Mouse (Mus musculus) liver, embryonic 16.5 days (tissue): ENCODE data around the gene Sds. TPM values are rescaled to one million over a fixed set of nuclear protein-coding genes. Genes with fewer than 3 reads are reported as not detected.

ENCODE experiments used
- ATAC-seq: fragments of 200-750 bp; cut with Nextera tagmentation; 2 replicates; pipeline ENCODE4 v1.8.0; 2017; ENCODE audit warnings: low read depth, mild to moderate bottlenecking, moderate number of reproducible peaks, moderate library complexity
- H3K27ac ChIP-seq: fragments of 300-500 bp; sonication (generic); 2 replicates; pipeline ENCODE4 v1.5.1; 2014; ENCODE audit warnings: mild to moderate bottlenecking, low read length
- H3K27me3 ChIP-seq: fragments of 300-500 bp; sonication (generic); 2 replicates; pipeline ENCODE4 v1.6.1; 2014; ENCODE audit warnings: low read depth, low read length, mixed read lengths; ENCODE audit not compliant: control insufficient read depth, insufficient read depth
- H3K36me3 ChIP-seq: fragments of 300-500 bp; sonication (generic); 2 replicates; pipeline ENCODE4 v1.6.1; 2014; ENCODE audit warnings: mild to moderate bottlenecking; ENCODE audit not compliant: control insufficient read depth, insufficient read depth
- H3K4me1 ChIP-seq: fragments of 300-500 bp; sonication (generic); 2 replicates; pipeline ENCODE4 v1.6.1; 2014; ENCODE audit warnings: low read depth, low read length, mixed read lengths; ENCODE audit not compliant: control insufficient read depth
- H3K4me2 ChIP-seq: fragments of 300-500 bp; sonication (generic); 2 replicates; pipeline ENCODE4 v1.6.1; 2014; ENCODE audit warnings: low read depth, low read length, mixed read lengths
- H3K4me3 ChIP-seq: fragments of 300-500 bp; sonication (generic); 2 replicates; pipeline ENCODE4 v1.5.1; 2014; ENCODE audit warnings: low read depth, mild to moderate bottlenecking, low read length
- H3K9ac ChIP-seq: fragments of 300-500 bp; sonication (generic); 2 replicates; pipeline ENCODE4 v1.6.1; 2014; ENCODE audit warnings: low read depth, low read length
- H3K9me3 ChIP-seq: fragments of 300-500 bp; sonication (generic); replicated peaks from 2 replicates; pipeline ENCODE4 v1.6.1; 2016; ENCODE audit warnings: low read length; ENCODE audit not compliant: control insufficient read depth
- WGBS: fragments of 180-500 bp; shearing (Covaris S2); extraction: QIAGEN DNeasy Blood & Tissue Kit; methylation state at CpG from one replicate; pipeline ENCODE4 v1.1.7; 2014; ENCODE audit not compliant: insufficient replicate concordance; 5-methylcytosine and 5-hydroxymethylcytosine counted together
- polyA plus RNA-seq: library from polyadenylated mRNA; unstranded; fragments of >200 nt; fragmentation: Nextera tagmentation; extraction: Ambion mirVana; gene quantifications from 2 replicates; pipeline ENCODE4 v1.2.1, GENCODE M21; 2015

Sds gene
- polyA plus RNA-seq, 1 experiment from 2014 or later: 4.3 TPM

GRCm38 (mm10) chr5:120524736-120525135 lies 48.4 kb downstream of the Sds start:
- H3K27ac ChIP-seq: no peak overlapping the region
- H3K9ac ChIP-seq: no peak overlapping the region
- ATAC-seq: peak; percentile 64; the same call in 1 of the 2 replicates
- no peaks in the 10 kb centered on the region for H3K9me3 ChIP-seq
- H3K4me3 ChIP-seq: no peak overlapping the region
- no peaks in the 10 kb centered on the region for H3K27me3 ChIP-seq
- H3K36me3 ChIP-seq: peaks cover 11% of the 10 kb centered on the region
- H3K4me2 ChIP-seq: no peak overlapping the region
- peaks cover 8% of the 10 kb centered on the region for H3K4me1 ChIP-seq
- 84% methylated on average over 2 of the region's 2 CpGs for WGBS

DNA sequence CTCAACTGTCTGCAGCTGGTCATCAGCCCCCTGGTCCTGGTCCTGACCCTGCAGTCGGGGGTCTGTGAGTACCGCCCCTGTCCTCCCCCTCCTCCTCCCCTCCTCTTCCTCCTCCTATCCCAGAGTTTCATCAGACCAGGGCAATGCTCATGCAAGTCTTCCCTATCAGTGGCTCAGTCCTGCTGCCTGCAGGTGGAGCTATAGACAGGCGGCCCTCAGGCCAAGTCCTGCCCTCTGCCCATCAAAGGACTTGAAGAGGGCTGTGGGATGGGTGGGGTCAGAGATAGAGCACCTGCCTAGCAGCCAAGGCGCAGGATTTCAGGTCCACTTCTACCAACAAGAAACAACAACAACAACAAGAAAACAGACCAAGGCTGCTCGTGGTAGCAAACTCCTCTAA lies 49.4 kb downstream of the Sds start:
- H3K36me3 ChIP-seq: peaks cover 11% of the 10 kb centered on the region; the same call in 1 of the 2 replicates
- no peak overlapping the region for H3K4me2 ChIP-seq
- peaks cover 8% of the 10 kb centered on the region for H3K4me1 ChIP-seq
- H3K27ac ChIP-seq: no peak overlapping the region
- H3K9me3 ChIP-seq: no peaks in the 10 kb centered on the region
- no peak for ATAC-seq
- WGBS: 40% methylated on average over 5 of the region's 5 CpGs
- no peak overlapping the region for H3K9ac ChIP-seq
- H3K4me3 ChIP-seq: no peak overlapping the region
- no peaks in the 10 kb centered on the region for H3K27me3 ChIP-seq

DNA sequence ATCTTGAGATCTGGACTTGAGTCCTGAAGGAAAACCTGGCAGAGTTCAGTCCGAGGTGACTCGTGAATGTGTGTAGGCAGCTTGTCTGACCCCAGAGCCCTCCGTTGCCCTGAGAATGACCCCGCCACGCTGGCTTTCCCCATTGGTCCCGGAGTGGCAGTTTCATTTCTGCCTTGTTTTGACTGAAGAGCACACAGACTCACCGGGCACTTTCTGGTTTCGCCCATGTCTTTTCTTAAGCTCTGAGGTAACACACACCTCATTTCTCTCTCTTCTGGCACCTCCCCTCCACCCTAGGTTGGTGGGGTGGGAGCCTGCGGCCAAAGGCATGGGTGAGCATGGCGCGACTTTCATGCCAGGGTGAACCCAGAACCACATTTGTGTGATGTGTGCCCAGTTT lies 50.0 kb downstream of the Sds start:
- Histone ChIP-seq H3K36me3 (peaks cover 11% of the 10 kb centered on the region; the same call in 1 of the 2 replicates), H3K9me3 (no peaks in the 10 kb centered on the region), H3K27ac (no peak overlapping the region), H3K4me1 (peaks cover 8% of the 10 kb centered on the region), H3K9ac (no peak overlapping the region), H3K4me3 (no peak overlapping the region), H3K4me2 (no peak overlapping the region), H3K27me3 (no peaks in the 10 kb centered on the region)
- WGBS: 63% methylated on average over 11 of the region's 11 CpGs
- ATAC-seq: no peak

DNA sequence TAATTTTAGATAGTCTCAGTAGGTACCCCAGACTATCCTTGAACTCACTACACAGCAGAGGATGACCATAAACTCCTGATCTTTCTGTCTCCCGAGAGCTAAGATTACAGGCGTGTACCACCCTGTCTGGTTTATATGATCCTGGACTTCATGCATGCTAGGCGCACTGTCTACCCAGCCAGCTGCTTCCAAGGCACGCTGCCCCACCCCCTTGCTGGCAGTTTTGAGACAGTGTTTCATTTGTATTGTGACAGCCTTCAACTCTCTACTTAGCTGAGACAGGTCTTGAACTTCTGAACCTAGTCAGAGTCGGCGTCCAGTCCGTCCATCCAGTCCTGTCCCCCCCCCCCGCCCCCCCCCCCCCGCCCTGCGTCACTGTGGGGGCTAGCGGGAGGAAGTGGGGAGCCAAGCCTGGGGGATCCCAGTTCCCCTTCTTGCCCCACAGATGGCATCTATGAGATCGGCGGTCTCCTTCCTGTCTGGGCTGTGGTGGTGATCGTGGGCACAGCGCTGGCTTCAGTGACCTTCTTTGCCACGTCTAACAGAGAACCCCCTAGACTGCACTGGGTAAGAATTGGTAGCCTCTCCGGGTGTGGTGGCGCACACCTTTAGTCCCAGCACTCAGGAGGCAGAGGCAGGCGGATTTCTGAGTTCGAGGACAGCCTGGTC lies 51.1 kb downstream of the Sds start:
- peaks cover 5% of the 10 kb centered on the region; the same call in 1 of the 2 replicates for H3K36me3 ChIP-seq
- 39% methylated on average over 16 of the region's 20 CpGs for WGBS
- no peak overlapping the region for H3K9ac ChIP-seq
- ATAC-seq: no peak
- H3K27me3 ChIP-seq: no peaks in the 10 kb centered on the region
- no peaks in the 10 kb centered on the region for H3K9me3 ChIP-seq
- H3K4me2 ChIP-seq: no peak overlapping the region
- no peak overlapping the region for H3K27ac ChIP-seq
- peaks cover 8% of the 10 kb centered on the region for H3K4me1 ChIP-seq
- no peak overlapping the region for H3K4me3 ChIP-seq

GRCm38 (mm10) chr5:120531631-120532030 lies 55.3 kb downstream of the Sds start:
- Histone ChIP-seq H3K9me3 (no peaks in the 10 kb centered on the region), H3K4me1 (no peaks in the 10 kb centered on the region), H3K27ac (no peak overlapping the region), H3K4me2 (no peak overlapping the region), H3K4me3 (no peak overlapping the region), H3K36me3 (no peaks in the 10 kb centered on the region; the same call in 1 of the 2 replicates), H3K27me3 (no peaks in the 10 kb centered on the region), H3K9ac (no peak overlapping the region)
- ATAC-seq: no peak
- 63% methylated on average over 8 of the region's 8 CpGs for WGBS

Other genes starting within 250 kb of the Sds start
- gene Lhx5, start 44.8 kb upstream of the Sds start, polyA plus RNA-seq: not detected in 2 replicates
- 6.5 and 8.2 TPM in 2 replicates for gene Sdsl, start 3.7 kb upstream of the Sds start, polyA plus RNA-seq
- gene Plbd2, start 27.1 kb downstream of the Sds start, polyA plus RNA-seq: 16.7 and 19.0 TPM in 2 replicates
- 9.2 TPM in 2 replicates for gene Slc8b1, start 34.6 kb downstream of the Sds start, polyA plus RNA-seq
- gene Tpcn1, start 112.1 kb downstream of the Sds start, polyA plus RNA-seq: 21.5 and 24.2 TPM in 2 replicates
- gene Iqcd, start 112.5 kb downstream of the Sds start, polyA plus RNA-seq: 1.2 TPM in 2 replicates
- gene Rita1, start 136.1 kb downstream of the Sds start, polyA plus RNA-seq: 3.6 and 3.7 TPM in 2 replicates
- 14.7 and 16.1 TPM in 2 replicates for gene Ddx54, start 136.2 kb downstream of the Sds start, polyA plus RNA-seq
- not detected in 2 replicates for gene Cfap73, start 157.7 kb downstream of the Sds start, polyA plus RNA-seq
- gene Rasal1, start 172.3 kb downstream of the Sds start, polyA plus RNA-seq: 0.11 and 0.15 TPM in 2 replicates
- gene Dtx1, start 235.4 kb downstream of the Sds start, polyA plus RNA-seq: 0.07 TPM in 1 of 2 replicates, not detected in the other